Mouse (Mus musculus) heart, embryonic 11.5 days (tissue): ENCODE data around the gene Gm17509. TPM values are rescaled to one million over a fixed set of nuclear protein-coding genes. Genes with fewer than 3 reads are reported as not detected.

ENCODE experiments used
- ATAC-seq: fragments of 200-750 bp; cut with Nextera tagmentation; replicated peaks from 2 replicates; pipeline ENCODE4 v1.8.0; 2017; ENCODE audit warnings: moderate library complexity; ENCODE audit not compliant: insufficient number of reproducible peaks, low FRiP score, low TSS enrichment
- H3K27ac ChIP-seq: fragments of 300-500 bp; sonication (generic); 2 replicates; pipeline ENCODE4 v1.5.1; 2014; ENCODE audit warnings: mild to moderate bottlenecking, low read depth, low read length
- H3K27me3 ChIP-seq: fragments of 300-500 bp; sonication (generic); 2 replicates; pipeline ENCODE4 v1.6.1; 2014; ENCODE audit warnings: mild to moderate bottlenecking, low read length, mixed read lengths; ENCODE audit not compliant: control insufficient read depth, insufficient read depth
- H3K36me3 ChIP-seq: fragments of 300-500 bp; sonication (generic); 2 replicates; pipeline ENCODE4 v1.6.1; 2014; ENCODE audit warnings: mild to moderate bottlenecking, low read length, moderate library complexity, mixed read lengths; ENCODE audit not compliant: control insufficient read depth, insufficient read depth
- H3K4me1 ChIP-seq: fragments of 300-500 bp; sonication (generic); 2 replicates; pipeline ENCODE4 v1.6.1; 2014; ENCODE audit warnings: low read length; ENCODE audit not compliant: control insufficient read depth, insufficient read depth
- H3K4me2 ChIP-seq: fragments of 300-500 bp; sonication (generic); 2 replicates; pipeline ENCODE4 v1.6.1; 2014; ENCODE audit warnings: mild to moderate bottlenecking, moderate library complexity
- H3K4me3 ChIP-seq: fragments of 300-500 bp; sonication (generic); 2 replicates; pipeline ENCODE4 v1.5.1; 2014; ENCODE audit warnings: low read depth, low read length
- H3K9ac ChIP-seq: fragments of 300-500 bp; sonication (generic); 2 replicates; pipeline ENCODE4 v1.6.1; 2014; ENCODE audit warnings: mild to moderate bottlenecking, low read depth, low read length, moderate library complexity
- H3K9me3 ChIP-seq: fragments of 300-500 bp; sonication (generic); replicated peaks from 2 replicates; pipeline ENCODE4 v1.6.1; 2016; ENCODE audit warnings: low read length; ENCODE audit not compliant: control insufficient read depth
- WGBS: fragments of 180-500 bp; shearing (Covaris S2); extraction: QIAGEN DNeasy Blood & Tissue Kit; methylation state at CpG from one replicate; pipeline ENCODE4 v1.1.7; 2014; ENCODE audit not compliant: insufficient replicate concordance; 5-methylcytosine and 5-hydroxymethylcytosine counted together
- polyA plus RNA-seq: library from polyadenylated mRNA; unstranded; fragments of >200 nt; fragmentation: Nextera tagmentation; extraction: Ambion mirVana; gene quantifications from 2 replicates; pipeline ENCODE4 v1.2.1, GENCODE M21; 2014

Gene Gm17509
- polyA plus RNA-seq, 1 experiment from 2014 or later = 0.19 TPM

GRCm38 (mm10) chr13:117202755-117203471, 18.0 kb downstream of the Gm17509 start:
- Histone ChIP-seq H3K4me3 (no peak overlapping the region), H3K4me1 (no peaks in the 10 kb centered on the region), H3K36me3 (no peaks in the 10 kb centered on the region), H3K4me2 (peak overlapping the region; percentile 38; the same call in 1 of the 2 replicates), H3K27ac (no peak overlapping the region), H3K9me3 (no peaks in the 10 kb centered on the region), H3K27me3 (no peaks in the 10 kb centered on the region), H3K9ac (no peak overlapping the region)
- WGBS = 37% methylated on average over 21 of the region's 22 CpGs
- 0 out of 2 replicates have a peak, but pooled peaks have one; percentile 42 for ATAC-seq

GRCm38 (mm10) chr13:117198402-117199083, 22.3 kb downstream of the Gm17509 start:
- ATAC-seq = no peak

GRCm38 (mm10) chr13:117197666-117198065, 23.2 kb downstream of the Gm17509 start:
- Histone ChIP-seq H3K27me3 (no peaks in the 10 kb centered on the region), H3K4me3 (no peak overlapping the region), H3K36me3 (no peaks in the 10 kb centered on the region), H3K9ac (no peak overlapping the region), H3K4me1 (no peaks in the 10 kb centered on the region), H3K9me3 (no peaks in the 10 kb centered on the region), H3K27ac (no peak overlapping the region), H3K4me2 (no peak overlapping the region)
- 94% methylated on average over 2 of the region's 2 CpGs for WGBS
- ATAC-seq = no peak

More at GRCm38 (mm10) chr13:117198402-117199083, 22.3 kb downstream of the Gm17509 start:
- no peak overlapping the region for H3K9ac ChIP-seq
- no peak overlapping the region for H3K4me2 ChIP-seq
- no peaks in the 10 kb centered on the region for H3K36me3 ChIP-seq
- no peaks in the 10 kb centered on the region for H3K9me3 ChIP-seq
- H3K4me3 ChIP-seq = no peak overlapping the region
- 84% methylated on average over 7 of the region's 7 CpGs for WGBS
- no peaks in the 10 kb centered on the region for H3K27me3 ChIP-seq
- no peak overlapping the region for H3K27ac ChIP-seq
- H3K4me1 ChIP-seq = no peaks in the 10 kb centered on the region

GRCm38 (mm10) chr13:117195569-117196495, 25.0 kb downstream of the Gm17509 start:
- H3K4me2 ChIP-seq = no peak overlapping the region
- ATAC-seq = no peak
- no peak overlapping the region for H3K9ac ChIP-seq
- H3K27me3 ChIP-seq = no peaks in the 10 kb centered on the region
- H3K9me3 ChIP-seq = no peaks in the 10 kb centered on the region
- H3K4me1 ChIP-seq = no peaks in the 10 kb centered on the region
- no peak overlapping the region for H3K4me3 ChIP-seq
- WGBS = 80% methylated on average over 13 of the region's 13 CpGs
- no peaks in the 10 kb centered on the region for H3K36me3 ChIP-seq
- H3K27ac ChIP-seq = no peak overlapping the region

GRCm38 (mm10) chr13:117193422-117193983, 27.4 kb downstream of the Gm17509 start:
- no peaks in the 10 kb centered on the region for H3K4me1 ChIP-seq
- ATAC-seq = no peak
- H3K4me2 ChIP-seq = no peak overlapping the region
- no peak overlapping the region for H3K4me3 ChIP-seq
- no peaks in the 10 kb centered on the region for H3K27me3 ChIP-seq
- no peaks in the 10 kb centered on the region for H3K9me3 ChIP-seq
- no peak overlapping the region for H3K27ac ChIP-seq
- no peaks in the 10 kb centered on the region for H3K36me3 ChIP-seq
- 68% methylated on average over 7 of the region's 7 CpGs for WGBS
- H3K9ac ChIP-seq = no peak overlapping the region

- no peaks in the 10 kb centered on the region for H3K9me3 ChIP-seq
- H3K9ac ChIP-seq = no peak overlapping the region
- H3K36me3 ChIP-seq = no peaks in the 10 kb centered on the region
- H3K4me3 ChIP-seq = no peak overlapping the region
- no peak overlapping the region for H3K4me2 ChIP-seq
- WGBS = 89% methylated on average over 5 of the region's 5 CpGs
- no peak for ATAC-seq
- no peak overlapping the region for H3K27ac ChIP-seq
- no peaks in the 10 kb centered on the region for H3K27me3 ChIP-seq
- no peaks in the 10 kb centered on the region for H3K4me1 ChIP-seq
Observed at GRCm38 (mm10) chr13:117192161-117192560, 28.7 kb downstream of the Gm17509 start.

- Histone ChIP-seq H3K4me1 (no peaks in the 10 kb centered on the region), H3K27ac (no peak overlapping the region), H3K9ac (no peak overlapping the region), H3K36me3 (no peaks in the 10 kb centered on the region), H3K4me3 (no peak overlapping the region), H3K4me2 (no peak overlapping the region), H3K27me3 (no peaks in the 10 kb centered on the region), H3K9me3 (no peaks in the 10 kb centered on the region)
- whole genome bisulfite sequencing = 49% methylated on average over 6 of the region's 6 CpGs
- no peak for ATAC-seq
Observed at GRCm38 (mm10) chr13:117185329-117185728, 35.5 kb downstream of the Gm17509 start.

GRCm38 (mm10) chr13:117183288-117183687, 37.6 kb downstream of the Gm17509 start:
- Histone ChIP-seq H3K9ac (no peak overlapping the region), H3K27ac (no peak overlapping the region), H3K4me2 (no peak overlapping the region), H3K4me3 (no peak overlapping the region), H3K27me3 (no peaks in the 10 kb centered on the region), H3K4me1 (no peaks in the 10 kb centered on the region), H3K36me3 (no peaks in the 10 kb centered on the region), H3K9me3 (no peaks in the 10 kb centered on the region)
- ATAC-seq = no peak
- 71% methylated on average over 6 of the region's 6 CpGs for WGBS
